In the genomic region with DNA sequence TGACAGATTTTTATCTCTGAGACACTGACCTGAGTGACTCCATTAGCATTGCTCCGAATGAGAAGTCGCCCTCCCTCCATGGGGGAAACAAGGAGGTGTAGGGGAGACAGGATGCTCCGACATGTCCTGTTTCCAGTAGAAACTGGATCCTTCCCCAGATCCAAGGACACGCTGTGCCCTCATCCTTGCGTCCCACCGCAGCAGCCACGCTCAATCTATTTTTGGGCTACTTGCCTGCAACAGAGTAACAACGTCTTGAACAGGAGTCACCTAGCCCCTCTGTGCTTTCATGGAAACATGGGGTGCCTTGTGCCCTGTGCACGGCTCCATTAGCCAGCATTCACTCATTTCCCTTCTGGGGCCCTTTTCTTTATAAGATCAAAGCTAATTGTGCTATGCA, we compare ENCODE assay signal across 9 mouse cellular contexts. TPM values are rescaled to one million over a fixed set of nuclear protein-coding genes. Genes with fewer than 3 reads are reported as not detected.
DNase-seq lines count a peak whose midpoint lies in the region; ATAC-seq and TF ChIP-seq lines count a peak whose summit lies in the region.
"Had no signal": no experiment of that assay in that cellular context is flagged by ENCODE, and none has a peak within 500 bp of the region (broad histone marks: within the 10 kb centered on the region; RNA-seq: fewer than 3 reads in every experiment).

A gene (minus strand): TSS at position 143 of the 400 bp plus-strand sequence.

- no peak for TF ChIP-seq CTCF in gastrocnemius, adult 2 months (IDR thresholded peaks at IDR 0.05)
- no peak for TF ChIP-seq CTCF in forebrain, postnatal 0 days (IDR thresholded peaks at IDR 0.05; ENCODE audit: low read depth)
- no peak for TF ChIP-seq CTCF in stomach, postnatal 0 days (IDR thresholded peaks at IDR 0.05; ENCODE audit: low read depth)

- WGBS in forebrain, postnatal 0 days: 82% methylated on average over 9 of the region's 9 CpGs
- 77% methylated on average over 9 of the region's 9 CpGs for WGBS in stomach, postnatal 0 days

- no peaks in the 10 kb centered on the region for H3K4me1 ChIP-seq in forebrain, postnatal 0 days (ENCODE audit: insufficient read depth)
- H3K4me1 ChIP-seq in stomach, postnatal 0 days (replicated peaks; ENCODE audit: control insufficient read depth, insufficient read depth): no peaks in the 10 kb centered on the region

- no peak within 1 kb of the TSS for H3K4me2 ChIP-seq in forebrain, postnatal 0 days (ENCODE audit: low read depth)
- no peak within 1 kb of the TSS for H3K4me2 ChIP-seq in stomach, postnatal 0 days (replicated peaks; ENCODE audit: low read depth)

- no peaks in the 10 kb centered on the region for H3K9me3 ChIP-seq in forebrain, postnatal 0 days (ENCODE audit: low read length)
- no peaks in the 10 kb centered on the region for H3K9me3 ChIP-seq in stomach, postnatal 0 days (ENCODE audit: control insufficient read depth, low read length)

- no peak within 1 kb of the TSS for H3K9ac ChIP-seq in forebrain, postnatal 0 days
- H3K9ac ChIP-seq in stomach, postnatal 0 days (ENCODE audit: low read length): no peak within 1 kb of the TSS

- TF ChIP-seq EP300 in stomach, postnatal 0 days (optimal IDR thresholded peaks at IDR 0.05): no peak

- no peaks in the 10 kb centered on the region for H3K36me3 ChIP-seq in forebrain, postnatal 0 days (ENCODE audit: insufficient read depth)
- H3K36me3 ChIP-seq in stomach, postnatal 0 days (ENCODE audit: control insufficient read depth, insufficient read depth, low read length): no peaks in the 10 kb centered on the region

- no peaks in the 10 kb centered on the region for H3K27me3 ChIP-seq in forebrain, postnatal 0 days (ENCODE audit: insufficient read depth, low read length)
- H3K27me3 ChIP-seq in stomach, postnatal 0 days (ENCODE audit: control insufficient read depth, insufficient read depth, low read length): no peaks in the 10 kb centered on the region

- DNase-seq in gastrocnemius, postnatal 25 days: no peak
- no peak for DNase-seq in gastrocnemius, adult 2 months
- no peak for DNase-seq in adrenal gland, adult 18-20 months (ENCODE audit: low spot score in 2 of 2)
- DNase-seq in forebrain, postnatal 0 days: no peak
- DNase-seq in left cerebral cortex, postnatal 10 days (ENCODE audit: extremely low spot score in 1 of 2, low spot score in 2 of 2): no peak
- no peak for DNase-seq in stomach, postnatal 0 days (ENCODE audit: low spot score)
- no peak for DNase-seq in liver
- DNase-seq in embryo, embryonic 11 days: no peak

- ATAC-seq in forebrain, postnatal 0 days: no peak
- ATAC-seq in stomach, postnatal 0 days (ENCODE audit: low FRiP score, low TSS enrichment): no peak

- no peak within 1 kb of the TSS for H3K27ac ChIP-seq in gastrocnemius, adult 2 months
- H3K27ac ChIP-seq in forebrain, postnatal 0 days (ENCODE audit: low read depth, low read length): no peak within 1 kb of the TSS
- no peak within 1 kb of the TSS for H3K27ac ChIP-seq in stomach, postnatal 0 days (replicated peaks)

- intact Hi-C loops in gastrocnemius, adult 2 months (cut with DNase I): no loop called here
- intact Hi-C loops in left cerebral cortex, postnatal 10 days (cut with DNase I): no loop called here

- H3K4me3 ChIP-seq in gastrocnemius, adult 2 months: no peak within 1 kb of the TSS
- no peak within 1 kb of the TSS for H3K4me3 ChIP-seq in forebrain, postnatal 0 days (ENCODE audit: low read depth, low read length)
- no peak within 1 kb of the TSS for H3K4me3 ChIP-seq in stomach, postnatal 0 days (ENCODE audit: low read depth, low read length)
- H3K4me3 ChIP-seq: myocyte had no signal

RNA-seq across cellular contexts. Expression of the gene that starts here (rescaled TPM):
- 10 to 100 TPM; 10.6 to 10.9 TPM for total RNA-seq in gastrocnemius, postnatal 25 days (2021)
- 1 to 10 TPM; 5.8 to 8.1 TPM for total RNA-seq in gastrocnemius, adult 2 months (2021)
- total RNA-seq in adrenal gland, adult 18-20 months (2021): 10 to 100 TPM; 19.8 to 27.8 TPM
- 23.5 and 38.8 TPM in 2 replicates for total RNA-seq in forebrain, postnatal 0 days (2014; rRNA removed)
- 14.7 and 29.9 TPM in 2 replicates for polyA plus RNA-seq in forebrain, postnatal 0 days (2015; fragmentation: Nextera tagmentation; extraction: Ambion mirVana)
- 10 to 100 TPM; 13.6 to 15.0 TPM for total RNA-seq in left cerebral cortex, postnatal 10 days (2021)
- 20.6 and 20.9 TPM in 2 replicates for polyA plus RNA-seq in stomach, postnatal 0 days (2015; fragmentation: Nextera tagmentation; extraction: Ambion mirVana)
